Mouse (Mus musculus) intestine, embryonic 15.5 days (tissue): ENCODE data around the gene Slc12a6. TPM values are rescaled to one million over a fixed set of nuclear protein-coding genes. Genes with fewer than 3 reads are reported as not detected.

Experiments
- ATAC-seq: fragments of 200-750 bp; cut with Nextera tagmentation; 2 replicates; pipeline ENCODE4 v1.8.0; 2017; ENCODE audit warnings: moderate TSS enrichment, moderate library complexity
- H3K27ac ChIP-seq: fragments of 300-500 bp; sonication (generic); 2 replicates; pipeline ENCODE4 v1.5.1; 2015; ENCODE audit warnings: mild to moderate bottlenecking, inconsistent platforms
- H3K27me3 ChIP-seq: fragments of 300-500 bp; sonication (generic); replicated peaks from 2 replicates; pipeline ENCODE4 v1.6.1; 2015; ENCODE audit warnings: inconsistent platforms
- H3K36me3 ChIP-seq: fragments of 300-500 bp; sonication (generic); 2 replicates; pipeline ENCODE4 v1.6.1; 2015; ENCODE audit warnings: inconsistent platforms
- H3K4me1 ChIP-seq: fragments of 300-500 bp; sonication (generic); replicated peaks from 2 replicates; pipeline ENCODE4 v1.6.1; 2015; ENCODE audit warnings: inconsistent platforms
- H3K4me2 ChIP-seq: fragments of 300-500 bp; sonication (generic); replicated peaks from 2 replicates; pipeline ENCODE4 v1.6.1; 2015; ENCODE audit warnings: mild to moderate bottlenecking, inconsistent platforms
- H3K4me3 ChIP-seq: fragments of 300-500 bp; sonication (generic); replicated peaks from 2 replicates; pipeline ENCODE4 v1.5.1; 2015; ENCODE audit warnings: inconsistent platforms
- H3K9ac ChIP-seq: fragments of 300-500 bp; sonication (generic); 2 replicates; pipeline ENCODE4 v1.6.1; 2015; ENCODE audit warnings: inconsistent platforms
- H3K9me3 ChIP-seq: fragments of 300-500 bp; sonication (generic); 2 replicates; pipeline ENCODE4 v1.6.1; 2016; ENCODE audit warnings: inconsistent platforms
- WGBS: fragments of 180-500 bp; shearing (Covaris S2); methylation state at CpG from one replicate; pipeline ENCODE4 v1.1.7; 2015; 5-methylcytosine and 5-hydroxymethylcytosine counted together
- polyA plus RNA-seq: library from polyadenylated mRNA; unstranded; fragments of >200 nt; fragmentation: Nextera tagmentation; extraction: Ambion mirVana; gene quantifications from 2 replicates; pipeline ENCODE4 v1.2.1, GENCODE M21; 2015

The Slc12a6 gene
- polyA plus RNA-seq, result 13.8 TPM in 2 replicates

GRCm38 (mm10) chr2:112265448-112266241 is at the start of gene Slc12a6:
Gene Slc12a6 (plus strand): TSS chr2:112265825.
- no peaks in the 10 kb centered on the region for H3K9me3 ChIP-seq
- H3K4me3 ChIP-seq, result peak within 1 kb of the TSS; percentile 81
- peaks cover 14% of the 10 kb centered on the region for H3K4me1 ChIP-seq
- H3K36me3 ChIP-seq, result no peaks in the 10 kb centered on the region
- WGBS, result under 1% methylated on average over 85 of the region's 85 CpGs
- peak; percentile 96 for ATAC-seq
- H3K4me2 ChIP-seq, result peak within 1 kb of the TSS; percentile 84
- H3K27me3 ChIP-seq, result no peaks in the 10 kb centered on the region
- H3K9ac ChIP-seq, result peak within 1 kb of the TSS; percentile 68
- peak within 1 kb of the TSS; percentile 81 for H3K27ac ChIP-seq

GRCm38 (mm10) chr2:112215977-112216376 is 49.6 kb upstream of the Slc12a6 start:
- WGBS, result 3% methylated on average over 1 of the region's 1 CpGs
- H3K27ac ChIP-seq, result no peak overlapping the region
- H3K27me3 ChIP-seq, result no peaks in the 10 kb centered on the region
- H3K9ac ChIP-seq, result no peak overlapping the region
- no peak overlapping the region for H3K4me2 ChIP-seq
- no peaks in the 10 kb centered on the region for H3K36me3 ChIP-seq
- no peaks in the 10 kb centered on the region for H3K4me1 ChIP-seq
- H3K4me3 ChIP-seq, result no peak overlapping the region
- no peak for ATAC-seq
- no peaks in the 10 kb centered on the region for H3K9me3 ChIP-seq

GRCm38 (mm10) chr2:112217614-112218013 is 48.0 kb upstream of the Slc12a6 start:
- H3K4me1 ChIP-seq, result no peaks in the 10 kb centered on the region
- no peak overlapping the region for H3K4me3 ChIP-seq
- 63% methylated on average over 6 of the region's 6 CpGs for WGBS
- no peak overlapping the region for H3K9ac ChIP-seq
- no peaks in the 10 kb centered on the region for H3K27me3 ChIP-seq
- no peak for ATAC-seq
- no peaks in the 10 kb centered on the region for H3K9me3 ChIP-seq
- H3K36me3 ChIP-seq, result no peaks in the 10 kb centered on the region
- H3K27ac ChIP-seq, result no peak overlapping the region
- no peak overlapping the region for H3K4me2 ChIP-seq

GRCm38 (mm10) chr2:112220880-112221279 is 44.7 kb upstream of the Slc12a6 start:
- no peak overlapping the region for H3K4me3 ChIP-seq

DNA sequence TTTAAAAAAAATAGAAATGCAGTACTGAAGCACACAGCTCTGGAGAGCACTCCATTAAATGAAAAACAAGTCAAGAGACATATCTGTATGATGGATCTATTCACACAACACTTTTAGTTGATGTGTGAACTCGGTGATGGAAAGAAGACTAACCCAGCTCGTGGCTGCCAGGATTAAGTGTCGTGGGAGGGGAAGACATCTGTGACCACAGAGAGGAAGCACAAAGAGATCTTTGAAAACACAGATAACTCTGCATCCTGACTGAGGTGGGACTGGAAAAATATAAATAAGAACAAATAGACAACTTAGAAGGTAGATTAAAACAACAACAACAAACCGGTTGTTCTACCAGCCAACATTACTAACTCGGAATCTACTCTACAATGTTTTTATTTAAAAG is 43.0 kb upstream of the Slc12a6 start:
- Histone ChIP-seq H3K4me2 (no peak overlapping the region), H3K27me3 (no peaks in the 10 kb centered on the region), H3K9me3 (no peaks in the 10 kb centered on the region), H3K27ac (no peak overlapping the region), H3K4me1 (no peaks in the 10 kb centered on the region), H3K9ac (no peak overlapping the region), H3K36me3 (no peaks in the 10 kb centered on the region), H3K4me3 (no peak overlapping the region)
- ATAC-seq, result no peak
- 65% methylated on average over 5 of the region's 5 CpGs for WGBS

More at GRCm38 (mm10) chr2:112220880-112221279, 44.7 kb upstream of the Slc12a6 start:
- no peak for ATAC-seq
- Histone ChIP-seq H3K9ac (no peak overlapping the region), H3K9me3 (no peaks in the 10 kb centered on the region), H3K36me3 (no peaks in the 10 kb centered on the region), H3K4me1 (no peaks in the 10 kb centered on the region), H3K27ac (no peak overlapping the region), H3K27me3 (no peaks in the 10 kb centered on the region), H3K4me2 (no peak overlapping the region)
- 71% methylated on average over 5 of the region's 5 CpGs for WGBS

- Histone ChIP-seq H3K27me3 (no peaks in the 10 kb centered on the region), H3K9ac (no peak overlapping the region), H3K36me3 (no peaks in the 10 kb centered on the region), H3K4me1 (no peaks in the 10 kb centered on the region), H3K4me2 (no peak overlapping the region), H3K4me3 (no peak overlapping the region), H3K9me3 (no peaks in the 10 kb centered on the region), H3K27ac (no peak overlapping the region)
- WGBS, result 56% methylated on average over 4 of the region's 4 CpGs
- no peak for ATAC-seq
Observed at GRCm38 (mm10) chr2:112224356-112224755, 41.3 kb upstream of the Slc12a6 start.

DNA sequence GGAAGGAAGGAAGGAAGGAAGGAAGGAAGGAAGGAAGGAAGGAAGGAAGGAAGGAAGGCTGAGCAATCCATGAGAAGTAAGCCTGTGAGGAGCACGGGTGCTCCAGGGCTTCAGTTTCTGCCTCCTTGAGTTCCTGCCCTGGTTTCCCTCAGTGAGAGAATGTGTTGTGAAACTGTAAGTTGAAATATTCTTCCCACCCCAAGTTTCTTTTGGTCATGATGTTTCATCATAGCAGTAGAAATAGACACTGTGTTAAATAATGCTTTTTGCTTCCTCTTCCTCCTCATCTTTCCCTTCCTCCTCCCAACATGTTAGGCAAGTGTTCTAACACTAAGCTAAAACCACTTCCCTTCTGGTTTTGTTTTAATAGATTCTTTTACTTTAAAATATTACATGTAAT is 33.0 kb upstream of the Slc12a6 start:
- no peaks in the 10 kb centered on the region for H3K4me1 ChIP-seq
- no peaks in the 10 kb centered on the region for H3K9me3 ChIP-seq
- no peak overlapping the region for H3K9ac ChIP-seq
- no peaks in the 10 kb centered on the region for H3K27me3 ChIP-seq
- no peaks in the 10 kb centered on the region for H3K36me3 ChIP-seq
- H3K27ac ChIP-seq, result no peak overlapping the region
- no peak overlapping the region for H3K4me2 ChIP-seq
- WGBS, result 73% methylated on average over 1 of the region's 1 CpGs
- ATAC-seq, result no peak
- H3K4me3 ChIP-seq, result no peak overlapping the region

DNA sequence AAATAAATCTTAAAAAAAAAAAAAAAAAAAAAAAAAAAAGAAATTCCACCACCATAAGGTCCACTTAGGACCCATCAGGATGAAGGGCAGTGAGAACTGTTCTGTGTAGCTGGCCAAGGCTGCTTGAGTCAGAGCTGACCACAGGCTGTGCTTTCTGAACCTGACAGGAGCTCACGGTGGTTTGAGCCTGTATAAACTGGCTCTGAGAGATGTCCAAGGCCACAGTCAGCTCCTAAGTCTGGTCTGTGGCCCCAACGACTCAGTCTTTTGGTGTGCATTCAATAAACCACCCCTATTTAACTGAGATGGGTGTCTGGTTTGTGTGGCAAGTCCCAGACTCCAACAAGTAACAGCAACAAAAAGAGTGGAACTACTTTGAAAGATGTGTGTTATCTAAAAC is 29.0 kb upstream of the Slc12a6 start:
- Histone ChIP-seq H3K27me3 (no peaks in the 10 kb centered on the region), H3K4me1 (peaks cover 13% of the 10 kb centered on the region), H3K9me3 (no peaks in the 10 kb centered on the region), H3K4me3 (no peak overlapping the region), H3K9ac (no peak overlapping the region), H3K4me2 (no peak overlapping the region), H3K27ac (no peak overlapping the region), H3K36me3 (no peaks in the 10 kb centered on the region)
- ATAC-seq, result no peak
- WGBS, result 69% methylated on average over 2 of the region's 2 CpGs

- no peaks in the 10 kb centered on the region for H3K9me3 ChIP-seq
- no peak overlapping the region for H3K27ac ChIP-seq
- no peak for ATAC-seq
- peaks cover 13% of the 10 kb centered on the region for H3K4me1 ChIP-seq
- H3K4me2 ChIP-seq, result 0 out of 2 replicates have a peak overlapping the region, but pooled peaks have one; percentile 96
- H3K9ac ChIP-seq, result no peak overlapping the region
- 8% methylated on average over 4 of the region's 4 CpGs for WGBS
- no peaks in the 10 kb centered on the region for H3K27me3 ChIP-seq
- H3K36me3 ChIP-seq, result no peaks in the 10 kb centered on the region
- no peak overlapping the region for H3K4me3 ChIP-seq
Observed at GRCm38 (mm10) chr2:112238006-112238405, 27.6 kb upstream of the Slc12a6 start.

- Histone ChIP-seq H3K4me3 (peak within 1 kb of the TSS; percentile 92), H3K4me2 (peak within 1 kb of the TSS; percentile 96), H3K27ac (peak within 1 kb of the TSS; percentile 95), H3K9ac (peak within 1 kb of the TSS; percentile 72), H3K9me3 (no peaks in the 10 kb centered on the region), H3K36me3 (no peaks in the 10 kb centered on the region), H3K4me1 (peaks cover 13% of the 10 kb centered on the region), H3K27me3 (no peaks in the 10 kb centered on the region)
- under 1% methylated on average over 67 of the region's 94 CpGs for WGBS
- peak; percentile 90 for ATAC-seq
Observed at GRCm38 (mm10) chr2:112239212-112239934, 26.3 kb upstream of the Slc12a6 start, which contains the start of gene Lpcat4. Gene Lpcat4 (plus strand): TSS chr2:112239468.

DNA sequence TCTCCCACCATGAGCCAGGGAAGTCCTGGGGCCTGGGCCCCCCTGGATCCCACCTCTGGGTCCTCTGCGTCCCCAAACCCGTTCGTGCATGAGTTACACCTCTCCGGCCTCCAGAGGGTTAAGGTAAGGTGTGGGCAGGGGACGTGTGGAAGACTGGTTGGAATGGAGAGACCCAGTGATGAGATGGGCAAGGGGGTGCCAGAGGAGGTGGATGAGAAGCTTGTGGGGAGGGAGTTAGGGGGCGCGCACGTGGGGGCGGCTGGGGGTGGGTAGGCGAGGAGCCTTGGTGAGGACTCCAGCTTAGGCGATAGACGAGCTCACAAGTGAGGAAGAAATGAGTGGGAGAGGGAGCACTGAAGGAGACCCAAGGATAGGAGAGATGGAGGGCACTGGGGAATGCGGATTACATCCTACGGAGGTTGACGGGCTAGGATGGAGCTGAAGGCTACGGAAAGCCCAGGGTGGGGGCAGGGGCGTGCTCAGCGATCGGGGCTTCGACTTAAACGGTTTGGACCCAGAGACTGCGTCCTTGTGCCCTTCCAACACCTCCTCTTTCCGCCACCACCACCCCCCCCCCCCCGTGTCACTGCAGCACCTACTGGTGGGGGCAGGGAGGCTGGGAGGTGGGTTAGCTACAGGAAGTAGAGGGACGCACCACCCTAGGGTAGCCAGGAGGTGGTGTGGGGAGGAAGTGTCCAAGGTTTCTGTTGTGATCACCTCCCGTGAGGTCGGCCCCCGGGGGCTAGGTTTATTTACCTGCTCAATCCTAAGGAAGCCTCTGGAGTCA is 25.5 kb upstream of the Slc12a6 start:
- Histone ChIP-seq H3K4me1 (peaks cover 13% of the 10 kb centered on the region), H3K27ac (peak overlapping the region; percentile 95), H3K4me2 (peak overlapping the region; percentile 96), H3K36me3 (no peaks in the 10 kb centered on the region), H3K4me3 (peak overlapping the region; percentile 92), H3K9me3 (no peaks in the 10 kb centered on the region), H3K9ac (peak overlapping the region; percentile 72), H3K27me3 (no peaks in the 10 kb centered on the region)
- WGBS, result under 1% methylated on average over 28 of the region's 28 CpGs
- ATAC-seq, result peak; percentile 38

- no peak overlapping the region for H3K27ac ChIP-seq
- WGBS, result 78% methylated on average over 14 of the region's 14 CpGs
- H3K4me3 ChIP-seq, result no peak overlapping the region
- no peaks in the 10 kb centered on the region for H3K27me3 ChIP-seq
- no peak overlapping the region for H3K9ac ChIP-seq
- no peaks in the 10 kb centered on the region for H3K9me3 ChIP-seq
- no peak for ATAC-seq
- no peaks in the 10 kb centered on the region for H3K36me3 ChIP-seq
- H3K4me2 ChIP-seq, result no peak overlapping the region
- peaks cover 15% of the 10 kb centered on the region for H3K4me1 ChIP-seq
Observed at GRCm38 (mm10) chr2:112241787-112242186, 23.8 kb upstream of the Slc12a6 start.
